Mouse (Mus musculus): ENCODE results near the gene Zfp800.

GRCm38 (mm10) chr6:28332546-28332945, 65.3 kb downstream of the Zfp800 start:
- no peak for TF ChIP-seq JUND (IDR thresholded peaks at IDR 0.05; ENCODE audit: low read depth, low read length)
- TF ChIP-seq CTCF (IDR thresholded peaks at IDR 0.05 in 2 of 3, conservative IDR thresholded peaks at IDR 0.05 in 1 of 3; ENCODE audit: control insufficient read depth in 1 of 3, insufficient read depth in 1 of 3, low read depth in 2 of 3, low read length in 3 of 3, poor library complexity in 1 of 3, severe bottlenecking in 1 of 3), result no peak
- TF ChIP-seq NRF1 (IDR thresholded peaks at IDR 0.05; ENCODE audit: insufficient read depth, low read depth, low read length, poor library complexity, severe bottlenecking), result no peak
- no peak for TF ChIP-seq POLR2A (IDR thresholded peaks at IDR 0.05; ENCODE audit: control insufficient read depth in 1 of 2, insufficient read depth in 1 of 2, low read depth in 1 of 2, low read length in 2 of 2, poor library complexity in 1 of 2)
- TF ChIP-seq MEF2A (IDR thresholded peaks at IDR 0.05; ENCODE audit: extremely low read depth, insufficient replicate concordance, low read depth, low read length, poor library complexity, severe bottlenecking), result no peak
- TF ChIP-seq ZMIZ1 (IDR thresholded peaks at IDR 0.05; ENCODE audit: low read depth, low read length), result no peak
- TF ChIP-seq EP300 (IDR thresholded peaks at IDR 0.05; ENCODE audit: low read depth in 1 of 2, low read length in 2 of 2), result no peak
- TF ChIP-seq KAT2A (conservative IDR thresholded peaks at IDR 0.05; ENCODE audit: low read depth, low read length), result no peak
- TF ChIP-seq MYC (IDR thresholded peaks at IDR 0.05; ENCODE audit: low read depth, low read length), result no peak
- no peak for TF ChIP-seq HCFC1 (IDR thresholded peaks at IDR 0.05; ENCODE audit: low read depth, low read length)
- TF ChIP-seq TCF12 (IDR thresholded peaks at IDR 0.05; ENCODE audit: low read depth, low read length), result no peak
- no peak for TF ChIP-seq CHD2 (IDR thresholded peaks at IDR 0.05; ENCODE audit: low read length)
- TF ChIP-seq RCOR1 (IDR thresholded peaks at IDR 0.05; ENCODE audit: low read depth, low read length), result no peak
- no peak for TF ChIP-seq MAZ (IDR thresholded peaks at IDR 0.05; ENCODE audit: low read depth, low read length)

Measured in MEL (cell line).